Mouse (Mus musculus): Measurements from ENCODE around the gene Selenoi. TPM values are rescaled to one million over a fixed set of nuclear protein-coding genes. Genes with fewer than 3 reads are reported as not detected.

The Selenoi gene
- polyA plus RNA-seq (2015; fragmentation: Illumina TruSeq; extraction: RNeasy Lipid Tissue Mini Kit (QIAGEN cat#74804); ENCODE audit: insufficient read depth, low read depth, low replicate concordance): 4.2 TPM

DNA sequence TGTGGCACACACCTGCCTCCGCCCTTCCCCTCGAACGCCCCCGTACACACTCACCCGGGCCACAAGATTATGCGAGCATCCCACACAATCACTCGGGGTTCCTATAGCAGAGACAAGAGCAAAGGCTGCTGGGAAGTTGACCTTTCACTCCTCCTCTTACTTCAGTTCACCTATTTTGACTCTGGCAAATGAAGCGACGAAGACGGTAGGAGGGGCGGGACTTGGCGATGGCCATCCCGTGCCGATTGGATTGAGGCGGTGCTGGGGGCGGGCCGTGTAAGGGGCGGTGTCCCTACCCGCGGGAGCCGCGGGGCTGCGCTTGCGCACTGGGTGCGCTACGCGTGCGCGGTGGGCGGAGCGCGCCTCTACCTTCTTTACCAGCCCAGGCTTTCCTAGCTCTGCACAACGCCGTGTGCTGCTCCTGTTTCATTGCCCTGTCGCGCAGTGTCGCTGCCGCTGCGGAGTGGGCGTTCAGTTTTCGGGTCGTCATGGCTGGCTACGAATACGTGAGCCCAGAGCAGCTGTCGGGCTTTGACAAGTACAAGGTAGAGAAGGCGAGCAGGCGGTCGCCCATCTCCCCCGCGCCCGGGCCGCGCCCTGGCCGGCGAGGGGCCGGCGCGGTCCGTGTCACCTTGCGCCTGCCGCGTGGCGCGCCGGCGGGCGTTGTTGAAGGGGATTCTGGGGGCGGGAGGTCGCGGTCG, at the start of gene Selenoi:
Gene Selenoi, plus strand, starts transcription at position 311 of the 701 bp plus-strand sequence.

DNA sequence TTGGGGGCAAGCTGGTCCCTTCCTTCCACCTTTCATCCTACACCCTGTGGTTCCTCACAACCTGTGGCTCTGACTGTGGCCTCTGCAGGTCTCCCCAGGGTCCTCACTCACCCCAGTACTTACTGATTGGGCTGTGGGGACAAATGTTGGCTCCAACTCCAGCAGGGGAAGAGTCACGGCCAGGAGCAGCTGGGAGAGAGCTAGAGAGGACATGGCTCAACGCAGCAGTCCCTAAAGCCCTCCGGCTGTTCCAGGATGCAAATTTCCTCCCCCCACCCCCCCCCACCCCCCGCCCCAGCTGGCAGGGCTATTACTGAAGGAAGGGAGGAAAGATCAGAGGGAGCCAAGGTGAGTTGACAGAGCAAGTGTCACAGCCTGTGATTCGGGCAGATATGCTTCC, 26.9 kb upstream of the Selenoi start, which contains the start of gene Adgrf3:
Gene Adgrf3, minus strand, starts transcription at position 230 of the 400 bp plus-strand sequence.

DNA sequence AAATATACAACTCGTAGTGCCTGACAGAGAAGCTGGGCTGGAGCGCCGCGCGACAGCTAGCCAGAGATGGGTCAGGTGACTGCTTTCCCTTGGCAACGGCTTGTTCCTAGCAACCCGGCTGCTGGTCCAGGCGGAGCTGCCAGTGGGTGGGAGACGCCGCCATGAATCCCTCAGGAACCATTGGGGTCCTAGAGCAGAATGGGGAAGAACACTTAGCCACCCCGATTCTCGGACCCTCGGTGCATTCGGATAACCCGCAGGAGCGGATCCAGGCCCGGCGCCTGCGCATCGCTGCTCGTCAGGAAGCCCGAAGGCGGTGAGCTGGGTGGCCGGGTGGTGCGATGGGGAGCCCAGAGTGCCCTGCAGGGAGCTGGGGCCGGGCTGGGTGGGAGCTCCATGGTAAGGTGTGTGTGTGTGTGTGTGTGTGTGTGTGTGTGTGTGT, 48.9 kb downstream of the Selenoi start, which contains the start of gene Drc1:
Gene Drc1, plus strand, starts transcription at position 98 of the 442 bp plus-strand sequence.

Other genes starting within 250 kb of the Selenoi start
- not detected for gene Il6, start 219.5 kb upstream of the Selenoi start, polyA plus RNA-seq (2015; fragmentation: Illumina TruSeq; extraction: RNeasy Lipid Tissue Mini Kit (QIAGEN cat#74804); ENCODE audit: insufficient read depth, low read depth, low replicate concordance)
- 3.4 TPM for gene Tyms, start 159.0 kb upstream of the Selenoi start, polyA plus RNA-seq (2015; fragmentation: Illumina TruSeq; extraction: RNeasy Lipid Tissue Mini Kit (QIAGEN cat#74804); ENCODE audit: insufficient read depth, low read depth, low replicate concordance)
- gene Garem2, start 127.4 kb upstream of the Selenoi start, polyA plus RNA-seq (2015; fragmentation: Illumina TruSeq; extraction: RNeasy Lipid Tissue Mini Kit (QIAGEN cat#74804); ENCODE audit: insufficient read depth, low read depth, low replicate concordance): not detected
- not detected for gene 3110082J24Rik, start 126.5 kb upstream of the Selenoi start, polyA plus RNA-seq (2015; fragmentation: Illumina TruSeq; extraction: RNeasy Lipid Tissue Mini Kit (QIAGEN cat#74804); ENCODE audit: insufficient read depth, low read depth, low replicate concordance)
- 17.1 TPM for gene Hadha, start 77.4 kb upstream of the Selenoi start, polyA plus RNA-seq (2015; fragmentation: Illumina TruSeq; extraction: RNeasy Lipid Tissue Mini Kit (QIAGEN cat#74804); ENCODE audit: insufficient read depth, low read depth, low replicate concordance)
- gene Hadhb, start 77.3 kb upstream of the Selenoi start, polyA plus RNA-seq (2015; fragmentation: Illumina TruSeq; extraction: RNeasy Lipid Tissue Mini Kit (QIAGEN cat#74804); ENCODE audit: insufficient read depth, low read depth, low replicate concordance): 30.1 TPM
- not detected for gene Adgrf3, start 26.9 kb upstream of the Selenoi start, polyA plus RNA-seq (2015; fragmentation: Illumina TruSeq; extraction: RNeasy Lipid Tissue Mini Kit (QIAGEN cat#74804); ENCODE audit: insufficient read depth, low read depth, low replicate concordance)
- gene Drc1, start 48.8 kb downstream of the Selenoi start, polyA plus RNA-seq (2015; fragmentation: Illumina TruSeq; extraction: RNeasy Lipid Tissue Mini Kit (QIAGEN cat#74804); ENCODE audit: insufficient read depth, low read depth, low replicate concordance): 0.76 TPM
- gene Otof, start 229.4 kb downstream of the Selenoi start, polyA plus RNA-seq (2015; fragmentation: Illumina TruSeq; extraction: RNeasy Lipid Tissue Mini Kit (QIAGEN cat#74804); ENCODE audit: insufficient read depth, low read depth, low replicate concordance): 0.17 TPM
- gene 1700001C02Rik, start 233.5 kb downstream of the Selenoi start, polyA plus RNA-seq (2015; fragmentation: Illumina TruSeq; extraction: RNeasy Lipid Tissue Mini Kit (QIAGEN cat#74804); ENCODE audit: insufficient read depth, low read depth, low replicate concordance): not detected

All from pancreas, adult 10 weeks (tissue).